Mouse (Mus musculus) liver, adult (tissue): Measurements from ENCODE around the gene Zfp593.

Source experiments
- GATA4 ChIP-seq: IDR thresholded peaks from 2 replicates; pipeline ENCODE4 v1.6.1; 2014; ENCODE audit warnings: mild to moderate bottlenecking, low read length; ENCODE audit not compliant: insufficient replicate concordance

Gene Zfp593

DNA sequence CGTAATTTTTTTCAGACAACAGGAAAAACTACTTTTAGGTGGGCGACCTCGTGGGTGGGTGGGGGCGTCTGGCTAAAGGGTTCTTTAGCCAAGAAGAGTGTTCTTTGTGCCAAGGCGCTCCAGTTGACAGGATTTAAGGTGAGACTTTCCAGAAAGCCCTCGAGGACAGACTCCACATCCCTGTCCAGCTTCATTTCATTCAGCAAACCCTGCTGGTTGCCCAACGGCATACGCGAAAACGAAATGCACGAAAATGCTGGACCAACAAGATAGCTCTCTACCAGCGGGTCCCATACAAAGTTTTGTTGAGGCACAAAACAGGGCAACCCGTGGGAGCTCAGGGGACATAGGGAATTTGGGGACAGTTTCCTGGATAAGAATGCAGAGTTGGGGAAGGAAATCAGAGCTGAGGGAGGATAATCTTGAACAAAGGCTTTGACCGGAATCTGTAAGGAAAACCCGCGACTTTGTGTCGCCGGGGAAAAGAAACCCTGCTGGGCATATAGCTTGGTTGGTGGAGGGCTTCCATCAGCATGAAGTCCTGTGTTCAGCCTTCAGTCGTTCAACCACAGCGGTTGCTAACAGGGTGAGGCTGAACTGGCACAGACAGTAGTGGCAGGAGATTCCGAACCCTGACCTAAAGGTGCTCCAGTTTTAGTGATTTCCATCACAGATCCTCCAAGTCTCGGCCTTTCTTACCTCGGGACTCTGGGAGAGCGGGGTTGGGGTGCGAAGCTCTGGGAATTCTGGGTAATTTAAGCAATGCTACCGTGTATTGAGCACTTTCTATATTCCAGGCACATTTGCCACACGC is 4.9 kb upstream of the Zfp593 start:
- no peak for TF ChIP-seq GATA4

DNA sequence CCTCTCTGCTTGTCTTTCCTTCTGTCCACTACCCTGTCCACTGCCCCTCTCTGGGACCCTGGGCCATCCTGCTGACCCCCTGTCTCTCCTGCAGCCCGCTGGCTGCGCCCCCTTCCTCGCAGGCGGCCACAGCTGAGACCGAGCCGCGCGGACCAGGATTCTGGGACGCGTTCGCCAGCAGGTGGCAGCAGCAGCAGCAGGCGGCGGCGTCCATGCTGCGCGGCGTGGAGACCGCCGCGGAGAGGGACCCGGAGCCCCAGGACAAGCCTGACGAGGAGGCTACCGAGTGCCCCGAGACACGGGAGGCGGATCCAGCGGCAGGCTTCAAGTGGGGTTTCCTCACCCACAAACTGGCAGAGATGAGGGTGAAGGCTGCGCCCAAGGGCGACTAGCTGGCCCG is 4.3 kb upstream of the Zfp593 start:
- TF ChIP-seq GATA4 = no peak

DNA sequence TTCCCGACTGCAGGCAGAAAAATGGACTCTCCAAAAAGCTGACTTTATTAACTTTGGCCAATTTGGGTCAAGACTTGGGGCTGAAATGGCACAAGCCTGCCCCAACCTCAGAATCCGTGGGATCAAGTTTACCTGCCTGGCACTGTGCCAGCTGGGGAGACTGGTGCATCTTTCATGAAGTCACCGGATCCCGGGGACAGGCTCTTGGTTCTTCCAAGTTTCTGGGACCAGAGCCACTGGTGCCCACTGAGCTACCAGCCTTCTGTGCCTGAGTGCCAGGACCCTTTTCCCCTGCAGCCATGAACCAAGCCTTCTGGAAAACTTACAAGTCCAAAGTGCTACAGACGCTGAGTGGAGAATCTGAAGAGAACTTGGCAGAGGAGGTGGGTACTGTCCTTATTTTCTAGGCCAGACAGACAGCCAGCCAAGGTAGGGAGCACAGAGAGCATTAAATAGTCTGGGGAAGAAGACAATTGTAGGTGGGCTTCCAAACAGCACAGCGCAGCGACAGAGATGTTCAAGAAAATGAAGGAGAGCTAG is 1.4 kb upstream of the Zfp593 start, which contains the start of gene Gm30191:
TSS of gene Gm30191 (plus strand) at position 217 of the 540 bp plus-strand sequence.
- no peak for TF ChIP-seq GATA4

DNA sequence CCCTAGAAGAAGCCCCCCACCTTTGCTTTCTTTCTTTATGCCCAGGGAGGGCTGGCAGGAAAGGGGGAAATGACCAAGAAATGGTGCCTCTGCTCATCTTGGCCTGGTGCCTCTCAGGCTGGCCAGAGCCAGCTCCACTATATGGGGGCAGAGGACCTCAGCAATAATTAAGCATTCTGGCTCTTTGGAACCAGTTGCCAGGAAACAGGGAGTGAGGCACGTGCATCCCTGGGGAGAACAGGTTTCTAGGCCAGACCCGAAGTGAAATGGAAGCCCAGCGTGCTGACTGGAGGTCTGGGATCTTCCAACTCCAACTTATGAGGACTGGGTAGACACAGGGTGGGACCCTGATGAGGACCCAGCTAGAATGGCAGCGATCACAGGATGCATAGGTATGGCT is 864 bp upstream of the Zfp593 start:
- no peak for TF ChIP-seq GATA4

DNA sequence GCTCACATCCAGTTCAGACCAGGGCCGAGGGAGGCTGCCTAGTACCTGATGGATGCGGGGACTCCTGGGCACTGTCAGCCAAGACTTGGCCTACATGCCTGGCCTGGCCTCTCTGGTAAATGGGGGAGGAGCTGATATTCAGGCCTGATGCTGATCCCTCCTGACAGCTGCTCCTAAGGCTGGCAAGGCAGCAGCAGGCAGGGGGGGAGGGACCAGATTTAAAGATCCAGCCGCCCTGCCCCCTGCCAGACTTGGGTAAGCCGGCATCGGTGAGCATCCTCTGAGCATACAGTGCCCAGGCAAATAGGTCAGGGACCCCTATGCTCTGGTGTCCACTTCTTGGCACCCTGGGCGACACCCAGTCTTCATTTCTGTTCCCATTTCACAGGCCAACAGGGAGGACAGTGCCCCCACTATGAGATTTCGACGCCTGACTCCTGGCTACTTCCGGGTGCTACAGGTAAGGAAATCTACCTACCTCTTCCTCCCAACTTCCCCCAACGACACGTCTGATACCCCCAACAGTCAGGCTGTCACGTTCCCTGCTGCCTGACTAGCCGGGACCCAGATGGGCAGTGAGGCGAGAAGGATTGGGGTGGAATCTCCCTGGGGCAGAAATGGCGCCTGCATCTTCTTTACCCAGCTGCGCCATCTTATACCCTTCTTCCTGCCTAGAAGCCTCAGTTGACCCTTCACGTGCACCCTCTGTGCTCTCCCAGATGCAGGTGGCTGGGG is 1.7 kb downstream of the Zfp593 start, which contains the start of gene E130218I03Rik:
TSS of gene E130218I03Rik (plus strand) at position 147 of the 735 bp plus-strand sequence.
- TF ChIP-seq GATA4 = no peak

DNA sequence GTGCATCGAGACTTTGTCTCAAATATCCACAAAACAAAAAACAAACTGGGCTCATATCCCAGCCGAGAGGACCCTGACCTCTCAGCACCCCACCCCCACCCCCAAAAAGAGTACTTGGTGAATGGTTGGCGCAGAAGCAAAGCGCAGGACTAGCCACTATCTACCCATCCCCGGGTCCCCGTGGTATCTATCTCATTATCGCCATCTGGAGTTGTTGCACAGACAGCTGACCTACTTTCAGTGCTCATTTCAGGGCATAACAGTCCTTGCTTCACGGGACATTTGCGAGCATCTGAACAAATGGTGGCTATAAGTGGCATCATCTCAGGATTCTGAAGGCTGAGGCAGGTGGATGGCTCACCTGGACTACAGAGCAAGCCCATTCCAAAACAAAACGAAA is 6.7 kb downstream of the Zfp593 start:
- no peak for TF ChIP-seq GATA4

DNA sequence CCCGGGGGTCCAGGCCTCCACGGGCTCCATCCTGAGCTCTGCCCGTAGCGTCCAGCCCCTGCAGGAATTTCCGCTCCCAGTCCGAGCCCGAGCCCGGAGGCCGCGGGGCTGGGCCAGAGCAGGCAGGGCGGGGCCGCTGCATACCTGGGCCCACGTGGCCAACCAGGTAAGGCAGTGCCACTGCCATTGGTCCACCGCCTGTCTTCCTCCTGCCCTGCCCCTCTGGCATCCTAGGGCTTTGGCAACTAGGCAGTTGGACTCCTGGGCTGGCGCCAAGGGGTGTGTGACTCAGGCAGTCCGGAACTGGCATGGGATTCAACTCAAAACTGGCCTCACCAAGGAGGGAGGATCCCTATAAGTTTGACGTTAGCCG is 7.1 kb downstream of the Zfp593 start, which contains the start of gene Cnksr1:
TSS of gene Cnksr1 (minus strand) at position 121 of the 373 bp plus-strand sequence.
- TF ChIP-seq GATA4 = no peak

DNA sequence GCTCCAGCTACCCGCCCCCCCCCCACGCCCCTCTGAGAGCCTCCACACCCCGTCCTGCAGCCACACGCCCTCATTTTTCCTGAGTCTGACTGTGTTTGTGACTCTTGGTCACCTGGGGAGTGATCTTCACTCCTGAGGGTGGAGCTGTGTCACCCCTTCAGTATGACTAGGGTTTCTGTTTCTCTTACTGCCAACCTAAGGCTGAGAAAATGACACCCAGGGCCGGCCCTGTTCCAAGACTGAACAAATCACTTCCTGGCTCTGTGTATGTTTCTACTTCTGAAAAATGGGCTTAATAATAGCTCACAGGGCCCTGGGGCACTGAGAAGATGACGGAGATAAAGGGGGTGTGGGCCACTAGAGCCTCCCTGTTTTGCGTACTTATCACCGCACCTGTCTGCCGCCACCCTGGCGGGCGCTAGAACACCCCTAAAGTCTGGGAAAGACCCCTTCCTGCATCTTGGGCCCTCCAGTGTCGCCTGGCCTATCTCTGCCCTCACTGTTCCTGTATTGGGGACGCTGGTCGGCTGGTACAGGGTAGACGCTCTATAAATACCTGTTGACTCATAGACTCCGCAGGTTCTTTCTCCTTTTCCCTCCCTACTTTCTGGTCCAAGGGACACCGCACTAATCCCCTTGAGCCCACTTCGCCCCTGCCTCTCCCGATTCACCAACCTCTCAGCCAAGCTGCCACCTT is 7.7 kb downstream of the Zfp593 start:
- no peak for TF ChIP-seq GATA4

DNA sequence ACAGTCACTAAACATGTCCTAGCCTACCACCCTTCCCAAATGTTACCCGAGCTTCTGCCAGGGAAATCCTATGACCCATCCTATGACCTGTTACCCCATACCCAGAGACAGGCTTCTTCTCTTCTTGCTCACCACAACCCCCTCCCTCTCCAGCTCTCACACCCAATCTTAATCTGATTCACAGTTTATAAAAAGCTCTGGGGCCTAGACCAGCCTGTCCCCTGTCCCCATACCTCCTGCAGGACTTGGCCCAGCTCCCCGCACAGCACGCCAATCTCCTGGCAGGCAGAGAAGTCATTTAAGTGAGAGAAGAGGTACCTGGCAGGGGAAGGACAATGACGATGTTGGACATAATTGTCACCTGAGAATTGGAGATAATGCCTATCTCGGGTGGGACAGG is 10.5 kb downstream of the Zfp593 start:
- TF ChIP-seq GATA4 = no peak

DNA sequence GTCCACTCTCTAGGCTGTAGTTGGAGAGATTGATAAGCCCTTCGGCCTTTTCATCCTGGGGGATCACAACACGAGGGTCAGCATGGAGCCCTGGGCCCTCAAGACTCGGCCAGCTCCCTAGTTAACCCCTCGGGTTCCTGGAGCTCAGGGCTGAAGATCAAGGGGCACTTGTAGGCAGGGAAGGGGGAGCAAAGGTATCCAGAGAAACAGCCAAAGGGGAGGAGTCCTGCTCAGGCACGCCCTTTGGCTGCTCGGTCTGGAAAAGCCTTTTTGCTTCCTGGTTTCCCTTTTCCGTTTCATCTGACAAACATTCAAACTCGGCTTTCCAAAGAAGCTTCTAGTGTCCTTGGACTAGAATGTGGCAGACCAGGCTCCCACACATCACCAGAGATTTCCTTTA is 15.0 kb downstream of the Zfp593 start:
- no peak for TF ChIP-seq GATA4

DNA sequence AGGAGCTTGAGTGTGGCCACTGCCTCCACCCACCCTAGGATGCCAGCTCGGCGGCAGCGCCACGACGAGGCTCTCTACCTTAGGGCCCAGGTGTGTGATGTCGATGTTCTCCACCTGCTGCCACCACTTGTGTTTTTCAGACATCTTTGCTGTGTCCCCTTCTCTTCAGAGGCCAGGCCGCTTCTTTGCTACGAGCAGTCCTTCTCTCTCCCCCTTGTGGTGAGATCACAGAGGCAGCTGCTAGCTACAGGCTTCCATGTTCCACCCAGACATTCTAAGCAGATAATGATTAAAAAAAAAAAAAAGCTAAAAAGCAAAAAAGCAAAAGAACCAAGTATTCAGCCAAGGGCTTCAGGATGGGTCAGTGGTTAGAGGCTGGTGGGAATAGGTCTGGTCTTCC is 18.2 kb downstream of the Zfp593 start, which contains the start of gene Catsper4:
TSS of gene Catsper4 (minus strand) at position 190 of the 400 bp plus-strand sequence.
- no peak for TF ChIP-seq GATA4

DNA sequence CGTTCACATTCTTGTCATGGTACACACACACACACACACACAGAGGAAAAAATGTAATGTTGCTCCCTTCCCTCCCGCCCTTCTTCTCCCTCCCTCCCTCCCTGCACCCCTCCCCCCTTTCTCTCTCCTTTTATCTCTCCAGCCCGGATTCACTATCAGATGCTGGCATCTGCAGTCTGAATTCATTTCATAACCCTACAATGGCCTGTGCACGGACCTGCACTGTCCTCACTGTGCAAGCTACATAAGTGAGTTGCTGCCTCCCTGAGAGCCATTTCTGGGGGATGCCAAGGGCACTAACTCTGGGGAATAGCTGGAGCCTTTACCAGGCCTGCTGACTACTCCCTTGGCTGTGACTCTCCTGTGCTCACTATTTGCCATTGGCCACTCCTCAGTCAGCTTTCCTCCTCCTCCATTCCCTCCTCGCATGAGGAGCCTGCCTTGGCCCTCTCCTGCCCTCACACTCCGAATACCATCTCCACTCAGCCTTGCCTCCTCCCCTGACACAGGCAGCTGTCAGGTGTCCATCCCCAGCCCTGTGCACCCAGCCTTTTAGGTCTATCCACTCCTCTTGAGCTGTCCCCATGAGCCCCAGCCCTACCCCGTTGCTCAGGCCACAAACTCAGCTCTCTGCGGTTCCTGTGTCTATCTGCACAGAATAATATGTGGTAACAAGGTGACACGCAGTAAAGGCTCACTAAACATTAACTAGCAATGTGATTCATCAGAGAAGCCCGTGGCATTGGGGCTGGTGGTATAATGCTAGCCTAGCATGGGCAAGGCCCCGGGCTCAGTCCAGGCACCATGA is 22.4 kb downstream of the Zfp593 start:
- TF ChIP-seq GATA4 = no peak

DNA sequence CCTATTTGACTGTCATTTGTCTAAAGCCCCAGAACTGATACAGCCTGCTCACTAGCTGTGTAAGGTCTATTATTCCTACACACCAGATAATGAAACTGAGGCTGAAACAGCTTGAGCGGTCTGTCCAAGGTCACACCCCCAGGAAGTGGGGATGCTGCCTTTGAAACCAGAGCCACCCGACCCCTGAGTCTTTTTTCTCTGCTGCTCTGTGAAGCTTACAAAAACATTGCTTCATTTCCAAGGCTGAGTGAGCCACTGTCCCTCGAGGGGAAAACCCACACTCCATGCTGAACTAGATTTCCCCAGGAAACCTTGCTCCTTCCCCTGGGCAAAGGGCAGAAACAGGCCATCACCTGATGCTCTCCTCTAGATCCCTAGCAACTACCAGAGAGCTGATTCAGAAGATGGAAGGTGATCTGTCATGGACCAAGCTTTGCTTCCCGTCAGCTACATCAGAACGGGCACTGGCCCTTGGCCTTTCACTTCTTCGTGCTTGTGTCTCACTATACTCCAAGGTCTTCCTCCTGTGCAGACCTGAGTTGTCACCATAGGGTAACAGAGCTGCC is 38.8 kb downstream of the Zfp593 start:
- no peak for TF ChIP-seq GATA4

DNA sequence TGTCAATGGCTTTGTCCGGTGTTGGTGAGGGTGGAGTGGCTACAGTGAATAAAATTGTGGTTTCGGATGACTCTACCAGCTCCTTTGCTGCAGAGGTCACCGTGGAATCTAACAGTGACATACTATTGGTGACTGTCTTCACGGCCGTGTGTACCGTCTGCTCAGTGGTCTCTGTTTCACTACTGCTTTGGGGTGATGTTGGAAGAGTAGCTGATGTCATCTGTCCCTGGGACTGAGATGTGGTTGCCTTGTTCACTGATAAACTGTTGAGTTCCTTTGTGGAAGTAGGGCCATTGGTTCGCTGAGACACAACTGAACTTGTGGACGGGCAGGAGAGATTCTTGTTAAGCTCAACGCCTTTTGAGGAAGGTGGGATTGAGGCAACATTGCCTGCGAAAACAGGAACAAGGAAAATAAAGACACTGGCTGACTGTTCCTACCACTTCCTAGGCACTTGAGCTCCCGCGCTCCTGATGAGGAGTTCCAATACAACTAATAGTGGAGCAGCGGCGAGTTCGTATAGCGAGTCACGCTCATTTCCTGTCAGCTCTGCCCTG is 42.0 kb downstream of the Zfp593 start:
- TF ChIP-seq GATA4 = no peak
